Mouse (Mus musculus) left cerebral cortex, postnatal 14 days (tissue): ENCODE data around the gene Chd6. TPM values are rescaled to one million over a fixed set of nuclear protein-coding genes. Genes with fewer than 3 reads are reported as not detected.

Experiments
- DNase-seq, 2 experiments: peaks; one replicate each; pipeline ENCODE4 v3.0.0; 2021 to 2022; ENCODE audit warnings: low spot score in 2 of 2, mixed read lengths in 1 of 2
- intact Hi-C: fragments of 180-260 bp; cut with DNase I; formaldehyde crosslinking; loops from one replicate; pipeline ENCODE4 v1.15.1; 2025
- total RNA-seq, 2 experiments: library from RNA; stranded (reverse); gene quantifications; 2 replicates each; pipeline ENCODE4 v1.2.3; 2021

The Chd6 gene
- total RNA-seq, 2 experiments from 2014 or later = 53.6 to 64.2 TPM

GRCm38 (mm10) chr2:161078590-161078989 lies 30.3 kb downstream of the Chd6 start:
- no peak for DNase-seq
- intact Hi-C loops = no loop called here

DNA sequence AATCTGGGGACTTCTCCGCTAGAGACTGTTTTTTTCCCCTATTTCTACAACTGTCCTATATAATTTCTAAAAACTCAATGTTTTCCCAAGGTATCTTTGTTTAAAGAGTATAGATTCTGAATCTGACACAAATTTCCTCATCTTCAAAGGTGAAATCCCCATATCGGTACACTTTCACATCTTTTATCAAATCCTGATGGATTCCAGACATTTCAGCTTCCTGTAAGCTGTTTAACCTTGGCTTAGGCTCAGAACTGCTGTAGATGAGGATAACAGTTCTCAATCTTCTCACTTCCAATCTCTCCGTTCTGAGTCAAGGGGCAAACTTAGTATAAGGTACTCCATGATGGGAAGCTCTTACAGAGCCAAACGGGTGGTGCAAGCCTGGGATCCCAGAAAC lies 32.6 kb downstream of the Chd6 start:
- intact Hi-C loops = no loop called here
- DNase-seq = no peak

GRCm38 (mm10) chr2:161075553-161075952 lies 33.3 kb downstream of the Chd6 start:
- intact Hi-C loops = no loop called here
- no peak for DNase-seq

GRCm38 (mm10) chr2:161066097-161066759 lies 42.6 kb downstream of the Chd6 start:
- intact Hi-C loops = no loop called here
- DNase-seq = no peak

- intact Hi-C loops = no loop called here
These were observed 43.3 kb downstream of the Chd6 start for GRCm38 (mm10) chr2:161065594-161065993.

GRCm38 (mm10) chr2:161064836-161065235 lies 44.0 kb downstream of the Chd6 start:
- no peak for DNase-seq
- intact Hi-C loops = no loop called here

More at GRCm38 (mm10) chr2:161065594-161065993, 43.3 kb downstream of the Chd6 start:
- no peak for DNase-seq

DNA sequence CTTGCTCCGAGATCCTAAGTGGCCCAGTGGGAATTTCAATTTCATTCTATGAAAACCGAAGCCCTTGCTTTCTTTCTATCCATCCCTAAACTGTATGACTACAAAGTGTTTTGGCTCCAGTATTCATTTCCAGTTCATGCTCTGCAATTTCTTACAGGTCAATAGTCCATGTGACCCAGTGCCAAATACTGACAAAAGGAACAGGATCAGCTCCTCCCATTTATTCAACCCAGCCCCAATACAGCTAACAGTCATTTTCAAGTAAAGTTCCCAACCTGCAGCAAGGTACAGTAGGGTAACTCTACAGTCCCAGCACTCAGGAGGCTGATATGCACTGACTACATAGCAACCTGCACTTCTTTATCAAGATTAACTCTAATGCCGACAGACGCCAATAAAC lies 50.0 kb downstream of the Chd6 start:
- DNase-seq = no peak

GRCm38 (mm10) chr2:161053765-161054164 lies 55.1 kb downstream of the Chd6 start:
- intact Hi-C loops = no loop called here
- no peak for DNase-seq

More for the DNA sequence above, 50.0 kb downstream of the Chd6 start:
- intact Hi-C loops = no loop called here

DNA sequence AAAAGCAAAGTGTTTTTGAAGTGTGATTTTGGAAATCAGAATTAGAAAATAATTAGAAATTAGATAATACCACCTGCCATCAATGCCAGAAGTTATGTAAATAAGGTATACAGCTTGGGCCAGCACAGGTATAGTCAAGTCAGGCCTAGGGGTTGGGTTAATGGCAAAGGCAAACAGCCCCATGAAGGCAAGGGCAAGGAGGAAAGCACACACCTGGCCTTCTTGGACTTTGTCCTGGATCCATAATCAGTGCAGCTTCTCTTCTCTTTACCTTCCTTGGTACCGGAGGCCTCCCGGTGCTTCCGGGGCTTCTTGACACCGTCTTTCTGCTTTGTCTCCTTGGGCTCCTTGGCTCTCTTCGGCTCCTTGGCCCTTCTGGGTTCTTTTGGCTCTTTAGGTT lies 56.7 kb downstream of the Chd6 start:
- intact Hi-C loops = no loop called here
- DNase-seq = no peak

DNA sequence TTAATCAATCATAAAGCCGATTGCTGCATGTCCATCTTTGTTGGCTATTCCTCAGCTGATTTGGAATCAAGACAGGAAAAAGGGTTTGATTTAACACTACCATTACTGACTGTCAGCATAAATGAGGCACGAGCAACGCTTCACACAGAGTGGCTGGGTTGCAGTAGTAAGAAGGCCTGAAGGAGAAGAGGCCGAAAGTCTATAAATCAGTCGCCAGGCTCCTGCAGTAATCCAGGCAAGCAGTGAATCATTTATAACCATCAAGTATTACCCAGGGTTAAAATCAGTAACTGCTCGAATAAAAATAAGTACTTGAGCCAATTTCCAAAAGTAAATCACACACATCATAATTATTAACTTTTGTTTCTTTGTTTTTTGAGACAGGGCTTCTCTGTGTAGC lies 59.4 kb downstream of the Chd6 start:
- intact Hi-C loops = loop anchor here (5.0 to 10.0 kb wide), 2 partner anchors 58 to 125 kb away; partner anchors contain the start of gene Chd6
- no peak for DNase-seq

DNA sequence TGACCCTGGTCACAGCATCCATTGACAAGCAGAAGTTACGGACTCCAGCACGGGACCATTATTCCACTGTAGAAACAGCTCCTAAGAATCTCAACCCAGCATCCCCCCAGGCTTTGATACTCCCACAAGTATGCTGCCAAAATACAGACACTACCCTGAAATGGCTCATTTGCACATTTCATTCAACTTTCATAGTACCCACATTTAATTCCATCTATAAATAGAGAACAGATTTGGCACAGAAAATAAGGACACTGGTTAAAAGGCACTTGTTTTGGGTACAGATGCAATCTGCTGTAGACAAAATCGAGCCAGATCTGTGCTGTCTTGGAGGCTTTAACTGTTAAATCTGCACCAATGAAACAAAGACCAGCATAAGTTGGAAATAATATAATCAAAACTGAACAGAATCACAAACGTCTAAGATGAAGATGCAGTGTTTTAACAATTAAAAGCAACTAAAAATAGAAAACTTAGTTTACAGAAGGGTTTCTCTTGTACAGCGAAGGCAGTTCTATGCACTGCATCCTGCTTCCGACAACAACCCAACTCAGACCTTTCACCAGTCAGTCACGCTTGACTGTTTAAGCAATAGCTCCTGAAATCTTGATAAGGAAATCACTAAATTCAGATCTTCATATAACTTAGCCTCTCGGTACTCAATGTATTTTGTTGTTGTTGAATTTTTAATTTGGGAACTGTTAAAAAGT lies 64.2 kb downstream of the Chd6 start:
- intact Hi-C loops = loop anchor here (5.0 to 10.0 kb wide), 2 partner anchors 63 to 130 kb away; partner anchors contain the start of gene Chd6
- peak; percentile 34 to 61 for DNase-seq

- intact Hi-C loops = loop anchor here (10.0 kb wide), 1 partner anchor 132 kb away; no protein-coding TSS in a partner anchor
- DNase-seq = no peak
These were observed 66.0 kb downstream of the Chd6 start for GRCm38 (mm10) chr2:161042874-161043273.

GRCm38 (mm10) chr2:161040743-161041142 lies 68.1 kb downstream of the Chd6 start:
- DNase-seq = no peak
- intact Hi-C loops = loop anchor here (10.0 kb wide), 1 partner anchor 134 kb away; no protein-coding TSS in a partner anchor

GRCm38 (mm10) chr2:161037766-161038165 lies 71.1 kb downstream of the Chd6 start:
- DNase-seq = no peak
- intact Hi-C loops = no loop called here

DNA sequence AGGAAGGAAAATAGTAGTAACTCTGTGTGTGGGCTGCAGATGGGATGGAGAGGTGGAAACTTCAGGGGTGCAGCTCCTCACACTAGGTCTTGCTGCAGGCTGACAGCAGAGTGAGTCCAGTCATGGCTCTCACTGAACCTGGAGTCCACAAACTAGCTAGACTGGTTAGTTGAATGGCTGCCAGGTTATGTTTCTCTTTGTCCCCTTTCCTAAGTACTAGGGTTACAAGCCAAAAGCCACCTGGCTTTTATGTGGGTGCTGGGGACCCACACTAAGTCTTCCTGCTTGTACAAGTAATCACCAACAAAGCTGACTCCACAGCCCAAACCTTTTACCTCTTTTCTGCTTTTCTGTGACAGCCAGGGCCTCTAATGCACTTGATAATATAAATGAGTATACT lies 75.7 kb downstream of the Chd6 start:
- DNase-seq = no peak
- intact Hi-C loops = no loop called here

- no peak for DNase-seq
- intact Hi-C loops = no loop called here
These were observed 76.5 kb downstream of the Chd6 start for GRCm38 (mm10) chr2:161032394-161032793.

DNA sequence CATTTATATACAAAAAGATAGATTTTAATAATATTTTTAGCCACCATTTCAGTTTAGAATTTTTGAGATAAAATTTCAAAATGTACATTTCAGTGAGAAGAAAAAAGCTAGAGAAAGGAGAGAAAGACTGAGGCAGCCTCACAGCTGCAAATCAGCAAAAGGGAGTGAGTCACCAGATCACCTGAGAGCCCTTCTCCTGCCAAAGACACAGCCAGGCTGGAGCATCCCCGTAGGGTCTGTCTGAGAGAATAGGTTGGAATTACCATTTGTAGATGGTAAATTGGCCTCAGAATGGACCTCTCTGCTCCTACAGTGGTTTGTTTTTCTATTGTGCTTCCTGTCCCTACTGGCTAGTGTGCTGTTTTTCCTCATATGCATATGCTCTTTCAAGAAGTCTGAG lies 84.3 kb downstream of the Chd6 start:
- intact Hi-C loops = no loop called here
- no peak for DNase-seq

DNA sequence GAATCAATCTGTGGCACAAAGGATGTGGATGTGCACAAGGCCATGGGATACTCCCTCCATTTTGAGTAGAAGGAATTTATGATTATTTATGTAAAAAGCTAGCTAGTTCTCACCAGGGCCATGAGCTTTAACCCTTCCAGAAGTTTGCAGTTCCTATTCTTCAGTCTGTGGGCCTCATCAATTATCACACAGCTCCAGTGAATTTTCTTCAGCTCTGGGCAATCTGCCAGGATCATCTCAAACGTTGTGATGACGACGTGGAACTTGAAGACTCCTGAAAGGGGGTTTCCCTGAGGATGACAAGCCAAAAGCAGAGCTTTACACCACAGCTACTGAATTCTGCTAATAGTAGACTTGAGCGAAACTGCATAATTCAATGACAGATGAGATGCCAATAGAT lies 91.0 kb downstream of the Chd6 start:
- peak in 1 of 2 experiments; percentile 44 for DNase-seq
- intact Hi-C loops = no loop called here

- peak; percentile 12 to 20 for DNase-seq
- intact Hi-C loops = no loop called here
These were observed 96.2 kb downstream of the Chd6 start for GRCm38 (mm10) chr2:161012577-161013251.

- DNase-seq = no peak
- intact Hi-C loops = no loop called here
These were observed 104.5 kb downstream of the Chd6 start for GRCm38 (mm10) chr2:161004338-161004737.
